Mouse (Mus musculus): Measurements from ENCODE around the gene Mcts2. TPM values are rescaled to one million over a fixed set of nuclear protein-coding genes. Genes with fewer than 3 reads are reported as not detected.
A peak's percentile ranks its signal among the peaks of the same experiment; 100 is the strongest.

Gene Mcts2
- polyA plus RNA-seq, 1 experiment from 2014 or later, result 24.2 TPM

DNA sequence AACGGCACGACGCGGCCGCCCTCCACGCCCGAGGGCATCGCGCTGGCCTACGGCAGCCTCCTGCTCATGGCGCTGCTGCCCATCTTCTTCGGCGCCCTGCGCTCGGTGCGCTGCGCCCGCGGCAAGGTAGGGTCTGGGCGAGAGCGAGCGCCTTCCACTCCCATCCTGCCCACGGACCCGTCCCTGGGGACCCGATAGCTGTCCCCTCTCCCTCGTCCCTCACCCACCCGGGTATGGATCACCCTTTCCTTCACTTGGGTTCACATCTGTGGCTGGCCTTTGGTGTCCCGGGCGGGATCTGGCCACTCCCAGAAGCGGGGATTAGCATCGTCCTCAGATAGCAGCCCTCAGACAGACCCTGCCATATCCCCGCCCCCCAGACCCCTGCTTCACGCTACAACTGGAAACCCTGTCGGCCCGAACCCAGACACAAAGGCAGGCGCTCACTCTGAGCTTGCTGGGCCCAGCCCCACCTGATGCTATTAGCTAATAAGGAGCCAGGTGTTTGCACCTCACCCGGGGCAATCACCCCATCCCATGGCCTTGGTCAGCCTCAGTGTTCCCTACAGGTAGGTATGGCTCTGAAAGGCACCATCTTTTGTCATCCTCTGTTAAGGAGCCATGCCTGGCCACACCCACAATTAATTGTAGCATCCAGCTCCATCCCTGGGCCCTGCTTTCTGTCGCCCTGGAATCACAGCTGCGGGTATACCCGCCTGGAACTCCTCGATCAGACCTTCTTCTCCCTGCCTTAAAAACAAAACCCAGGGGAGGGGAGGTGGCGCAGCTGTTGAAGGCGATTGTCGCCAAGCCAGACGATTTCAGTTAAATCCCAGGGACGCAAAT, 17.0 kb upstream of the Mcts2 start:
- no peaks in the 10 kb centered on the region for H3K9me3 ChIP-seq
- H3K27ac ChIP-seq, result peak overlapping the region; percentile 93
- H3K9ac ChIP-seq, result peak overlapping the region; percentile 79
- H3K27me3 ChIP-seq, result no peaks in the 10 kb centered on the region
- peaks cover 43% of the 10 kb centered on the region for H3K4me1 ChIP-seq
- H3K4me2 ChIP-seq, result peak overlapping the region; percentile 69
- peak overlapping the region; percentile 63 for H3K4me3 ChIP-seq
- WGBS, result under 1% methylated on average over 46 of the region's 46 CpGs
- peaks cover 17% of the 10 kb centered on the region for H3K36me3 ChIP-seq
- ATAC-seq (ENCODE audit: insufficient number of reproducible peaks, low FRiP score, low TSS enrichment, low read depth), result peak; percentile 69

DNA sequence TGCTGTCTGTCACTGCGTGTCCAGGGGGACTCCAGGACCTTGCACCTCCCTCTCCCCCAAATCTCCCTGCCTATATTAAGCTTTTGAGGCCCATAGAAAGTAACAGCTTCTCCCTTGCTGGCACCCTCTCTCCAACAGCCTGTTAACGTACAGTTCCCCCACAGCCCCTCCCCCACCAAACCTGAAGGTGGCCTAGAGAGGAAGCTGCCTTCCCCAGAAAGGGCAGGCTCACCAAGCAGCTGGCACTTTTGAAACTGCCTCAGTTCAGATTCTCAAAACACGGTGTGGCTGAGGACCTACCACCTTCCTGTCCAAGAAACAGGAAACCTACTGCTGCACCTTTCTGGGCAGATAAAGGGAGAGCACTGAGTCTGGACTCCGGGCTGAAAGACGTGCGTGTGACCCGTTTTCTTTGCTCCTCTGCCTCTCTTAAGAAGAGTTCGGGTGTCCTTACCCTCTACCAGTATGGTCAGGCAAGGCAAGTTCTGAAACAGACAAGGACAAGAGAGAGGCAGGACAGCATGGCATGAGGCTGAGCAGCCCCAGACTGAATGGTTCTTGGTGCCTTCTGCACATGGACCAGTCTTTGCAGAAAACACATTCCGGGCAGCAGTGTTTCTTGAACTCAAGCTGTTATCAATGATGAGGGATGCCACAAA, 15.7 kb upstream of the Mcts2 start:
- H3K4me1 ChIP-seq, result peaks cover 55% of the 10 kb centered on the region
- no peaks in the 10 kb centered on the region for H3K9me3 ChIP-seq
- H3K4me3 ChIP-seq, result peak overlapping the region; percentile 63
- peak overlapping the region; percentile 79; the same call in 1 of the 2 replicates for H3K9ac ChIP-seq
- peaks cover 28% of the 10 kb centered on the region for H3K36me3 ChIP-seq
- ATAC-seq (ENCODE audit: insufficient number of reproducible peaks, low FRiP score, low TSS enrichment, low read depth), result no peak
- peak overlapping the region; percentile 69 for H3K4me2 ChIP-seq
- H3K27ac ChIP-seq, result peak overlapping the region; percentile 93
- WGBS, result 51% methylated on average over 9 of the region's 9 CpGs
- H3K27me3 ChIP-seq, result no peaks in the 10 kb centered on the region

DNA sequence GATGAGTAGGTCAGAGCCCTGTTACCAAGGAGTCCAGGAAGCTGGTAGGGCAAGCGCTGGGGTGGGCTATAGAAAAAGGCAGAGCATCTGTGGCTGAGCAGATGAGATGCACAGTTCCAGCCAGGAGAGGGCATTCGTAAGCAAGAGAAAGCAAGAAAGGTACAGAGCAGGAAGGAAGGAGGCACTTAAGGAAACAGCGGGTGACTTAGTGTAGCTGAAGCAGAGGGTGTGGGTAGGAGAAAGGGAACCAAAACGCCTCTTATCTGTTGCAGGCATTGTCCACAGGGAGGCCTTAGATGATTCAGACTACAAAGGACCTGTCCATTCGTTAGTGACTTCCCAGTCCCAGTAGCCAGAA, 15.2 kb upstream of the Mcts2 start:
- Histone ChIP-seq H3K27ac (0 out of 2 replicates have a peak overlapping the region, but pooled peaks have one; percentile 93), H3K4me3 (peak overlapping the region; percentile 63), H3K4me2 (peak overlapping the region; percentile 69), H3K36me3 (peaks cover 33% of the 10 kb centered on the region), H3K9me3 (no peaks in the 10 kb centered on the region), H3K9ac (peak overlapping the region; percentile 79; the same call in 1 of the 2 replicates), H3K27me3 (no peaks in the 10 kb centered on the region), H3K4me1 (peaks cover 57% of the 10 kb centered on the region)
- 26% methylated on average over 5 of the region's 5 CpGs for WGBS
- no peak for ATAC-seq (ENCODE audit: insufficient number of reproducible peaks, low FRiP score, low TSS enrichment, low read depth)

DNA sequence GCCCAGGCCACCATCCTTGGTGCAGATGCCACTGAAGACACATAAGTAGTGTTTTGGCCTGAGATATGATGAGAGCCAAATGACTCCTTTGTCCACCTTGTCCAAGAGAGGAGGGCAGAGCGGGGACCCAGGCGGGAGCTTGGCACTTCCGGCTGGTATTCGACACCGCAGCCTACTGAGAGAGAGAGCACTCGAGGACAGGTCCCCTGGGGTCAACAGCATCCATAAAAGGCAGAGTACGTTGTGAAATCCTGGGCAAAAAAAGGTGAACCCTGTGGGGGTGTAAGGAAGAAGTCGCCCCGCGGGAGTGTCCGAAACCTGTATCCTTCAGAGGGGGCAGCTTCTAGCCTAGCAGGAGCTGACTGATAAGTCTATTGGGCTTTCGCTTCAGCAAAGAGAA, 14.7 kb upstream of the Mcts2 start:
- peaks cover 38% of the 10 kb centered on the region for H3K36me3 ChIP-seq
- WGBS, result 77% methylated on average over 12 of the region's 12 CpGs
- no peaks in the 10 kb centered on the region for H3K9me3 ChIP-seq
- H3K4me3 ChIP-seq, result peak overlapping the region; percentile 63
- peaks cover 62% of the 10 kb centered on the region for H3K4me1 ChIP-seq
- no peak overlapping the region for H3K9ac ChIP-seq
- peak overlapping the region; percentile 69 for H3K4me2 ChIP-seq
- no peak overlapping the region for H3K27ac ChIP-seq
- ATAC-seq (ENCODE audit: insufficient number of reproducible peaks, low FRiP score, low TSS enrichment, low read depth), result no peak
- no peaks in the 10 kb centered on the region for H3K27me3 ChIP-seq

DNA sequence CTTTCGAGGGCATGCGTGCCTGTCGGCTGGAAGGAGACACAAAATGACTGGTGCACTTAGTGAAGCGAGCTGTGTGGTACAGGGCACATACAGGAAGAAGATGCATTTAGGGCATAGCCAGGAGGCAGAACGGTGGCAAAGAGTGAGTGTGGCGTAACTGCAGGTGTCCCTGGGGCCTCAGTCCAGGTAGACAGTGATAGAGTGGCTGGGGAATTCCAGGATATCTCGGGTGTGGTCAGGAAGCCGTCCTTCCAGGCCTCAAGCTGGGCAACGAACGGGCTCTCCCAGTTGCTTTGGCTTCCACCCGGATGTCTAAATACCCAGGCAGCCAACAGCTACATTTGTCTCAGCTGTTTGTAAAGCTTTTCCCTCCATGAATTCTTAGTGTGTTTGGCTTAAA, 12.7 kb upstream of the Mcts2 start:
- Histone ChIP-seq H3K36me3 (peaks cover 55% of the 10 kb centered on the region), H3K4me3 (no peak overlapping the region), H3K4me1 (peaks cover 62% of the 10 kb centered on the region), H3K9me3 (no peaks in the 10 kb centered on the region), H3K9ac (no peak overlapping the region), H3K27ac (peak overlapping the region; percentile 35; the same call in 1 of the 2 replicates), H3K4me2 (no peak overlapping the region), H3K27me3 (no peaks in the 10 kb centered on the region)
- ATAC-seq (ENCODE audit: insufficient number of reproducible peaks, low FRiP score, low TSS enrichment, low read depth), result no peak
- WGBS, result 72% methylated on average over 11 of the region's 11 CpGs

DNA sequence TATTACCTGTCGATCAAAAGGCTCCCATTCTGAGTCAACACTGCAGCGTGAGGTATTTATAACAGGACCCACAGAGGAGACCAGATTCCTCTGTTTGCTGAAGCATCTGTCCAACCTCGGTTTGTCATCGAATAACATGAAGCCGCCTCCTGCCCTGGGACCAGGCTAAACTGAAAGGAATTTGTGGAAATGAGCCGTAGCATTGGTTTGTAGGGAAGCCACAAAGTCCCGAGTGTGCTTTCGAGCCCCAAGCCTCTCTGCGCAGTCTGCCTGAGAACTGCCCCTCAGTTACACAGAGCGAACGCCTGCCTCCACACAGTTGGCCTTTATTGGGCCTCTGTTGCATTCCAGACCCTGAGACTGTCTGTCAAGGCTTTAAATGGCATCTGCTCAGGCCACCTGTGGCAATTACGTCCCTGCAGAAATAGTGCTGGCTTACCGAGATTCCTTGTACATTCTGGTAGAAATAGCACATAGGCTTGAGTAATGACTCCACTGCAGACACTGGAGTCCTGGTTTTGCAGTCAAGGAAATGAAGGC, 11.5 kb upstream of the Mcts2 start:
- 39% methylated on average over 13 of the region's 13 CpGs for WGBS
- H3K9ac ChIP-seq, result no peak overlapping the region
- no peaks in the 10 kb centered on the region for H3K9me3 ChIP-seq
- H3K4me3 ChIP-seq, result no peak overlapping the region
- no peaks in the 10 kb centered on the region for H3K27me3 ChIP-seq
- peaks cover 62% of the 10 kb centered on the region for H3K4me1 ChIP-seq
- peak overlapping the region; percentile 35; the same call in 1 of the 2 replicates for H3K27ac ChIP-seq
- ATAC-seq (ENCODE audit: insufficient number of reproducible peaks, low FRiP score, low TSS enrichment, low read depth), result peak; percentile 53; the same call in 1 of the 2 replicates
- no peak overlapping the region for H3K4me2 ChIP-seq
- peaks cover 67% of the 10 kb centered on the region for H3K36me3 ChIP-seq

DNA sequence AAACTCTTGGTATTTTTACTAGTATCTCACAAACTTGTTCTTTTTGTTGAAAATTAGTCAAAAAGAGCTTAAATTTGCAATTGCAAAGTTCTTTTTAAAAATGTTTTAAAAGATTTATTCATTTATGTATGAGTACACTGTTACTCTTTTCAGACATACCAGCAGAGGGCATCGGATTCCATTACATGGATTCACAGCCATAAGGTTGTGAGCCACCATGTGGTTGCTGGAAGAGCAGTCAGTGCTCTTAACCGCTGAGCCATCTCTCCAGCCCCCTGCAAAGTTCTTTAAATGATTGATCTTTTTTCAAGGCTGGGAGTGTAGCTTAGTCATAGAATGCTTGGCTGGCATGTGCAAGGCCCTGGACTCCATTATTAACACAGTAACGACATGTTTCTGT, 8.5 kb upstream of the Mcts2 start:
- peaks cover 84% of the 10 kb centered on the region for H3K36me3 ChIP-seq
- no peak overlapping the region for H3K4me2 ChIP-seq
- H3K4me1 ChIP-seq, result peaks cover 33% of the 10 kb centered on the region
- no peak overlapping the region for H3K9ac ChIP-seq
- no peaks in the 10 kb centered on the region for H3K9me3 ChIP-seq
- WGBS, result 57% methylated on average over 3 of the region's 3 CpGs
- no peak for ATAC-seq (ENCODE audit: insufficient number of reproducible peaks, low FRiP score, low TSS enrichment, low read depth)
- H3K27me3 ChIP-seq, result no peaks in the 10 kb centered on the region
- H3K4me3 ChIP-seq, result no peak overlapping the region
- H3K27ac ChIP-seq, result no peak overlapping the region

DNA sequence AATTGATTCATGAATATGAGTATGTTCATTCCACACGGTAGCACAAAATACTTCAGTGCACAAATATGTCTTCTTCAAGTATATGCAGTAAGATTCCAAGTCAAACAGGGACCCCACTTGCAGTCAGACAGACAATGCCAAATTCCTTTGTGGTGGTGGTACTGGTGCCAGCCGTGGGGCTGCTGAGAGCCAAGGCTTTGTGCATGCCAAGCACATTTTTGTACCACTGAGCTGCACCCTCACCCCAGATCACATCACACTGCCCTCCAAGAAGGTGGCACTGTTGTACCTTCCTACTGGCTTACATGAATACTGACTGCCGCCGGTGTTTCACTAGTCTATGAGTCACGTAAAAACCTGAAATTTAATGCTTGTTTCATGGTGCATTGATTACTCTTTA, 7.9 kb upstream of the Mcts2 start:
- WGBS, result 86% methylated on average over 5 of the region's 5 CpGs
- Histone ChIP-seq H3K4me3 (no peak overlapping the region), H3K36me3 (peaks cover 89% of the 10 kb centered on the region), H3K27ac (no peak overlapping the region), H3K4me2 (no peak overlapping the region), H3K9ac (no peak overlapping the region), H3K27me3 (no peaks in the 10 kb centered on the region), H3K9me3 (no peaks in the 10 kb centered on the region), H3K4me1 (peaks cover 29% of the 10 kb centered on the region)
- ATAC-seq (ENCODE audit: insufficient number of reproducible peaks, low FRiP score, low TSS enrichment, low read depth), result no peak

DNA sequence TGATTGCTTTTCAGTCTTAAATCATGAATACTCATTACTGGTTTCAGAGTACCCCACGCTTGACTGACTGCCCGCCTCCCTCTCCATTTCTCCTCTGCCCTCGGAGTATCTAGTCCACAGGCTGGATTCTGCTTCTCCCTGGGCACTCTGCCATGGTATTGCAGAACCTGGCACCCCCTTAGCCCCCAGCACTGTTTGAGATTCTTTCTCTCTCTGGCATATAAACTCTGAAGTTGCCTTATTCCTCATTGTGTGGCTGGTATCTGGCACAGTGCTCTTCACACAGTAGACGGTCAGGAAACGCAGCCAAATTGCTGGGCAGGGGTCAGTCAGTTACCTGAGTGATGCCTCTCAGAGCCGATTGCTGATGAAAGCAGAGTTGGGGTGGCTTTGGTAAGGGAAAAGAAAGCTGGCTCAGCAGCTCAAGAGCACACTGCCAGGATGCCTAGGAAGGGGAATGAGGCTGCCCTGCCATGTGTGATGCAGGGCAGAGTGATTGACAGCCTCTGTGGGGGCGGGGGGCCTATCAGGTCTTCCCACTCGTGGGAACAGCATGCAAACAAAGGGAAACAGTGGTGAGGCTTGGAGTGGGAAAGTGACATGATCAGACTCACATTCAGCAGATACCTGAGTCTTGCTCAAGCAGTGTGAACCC, 7.0 kb upstream of the Mcts2 start:
- H3K9me3 ChIP-seq, result no peaks in the 10 kb centered on the region
- H3K9ac ChIP-seq, result no peak overlapping the region
- WGBS, result 84% methylated on average over 8 of the region's 8 CpGs
- no peaks in the 10 kb centered on the region for H3K27me3 ChIP-seq
- no peak for ATAC-seq (ENCODE audit: insufficient number of reproducible peaks, low FRiP score, low TSS enrichment, low read depth)
- H3K4me2 ChIP-seq, result no peak overlapping the region
- peaks cover 95% of the 10 kb centered on the region for H3K36me3 ChIP-seq
- no peak overlapping the region for H3K27ac ChIP-seq
- peaks cover 21% of the 10 kb centered on the region for H3K4me1 ChIP-seq
- no peak overlapping the region for H3K4me3 ChIP-seq

DNA sequence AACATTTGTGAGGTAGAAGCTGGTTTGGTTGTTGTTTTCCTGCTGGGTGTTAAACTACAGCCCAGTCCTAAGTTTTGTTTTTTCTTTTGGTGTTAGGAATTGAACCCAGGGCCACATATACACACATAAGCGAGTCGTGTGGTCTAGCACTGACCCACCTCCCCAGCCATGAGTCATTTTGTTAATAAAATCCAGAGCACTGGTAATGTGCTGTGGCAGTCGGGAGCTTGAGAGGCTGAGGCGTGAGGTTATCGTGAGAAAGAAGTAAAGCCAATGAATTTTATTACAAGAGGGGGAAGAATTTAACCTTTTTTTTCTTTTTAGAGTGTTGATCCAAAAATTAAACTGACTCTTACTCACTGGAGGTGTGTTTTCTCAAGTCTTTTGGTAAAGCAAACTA, 3.7 kb upstream of the Mcts2 start:
- no peak overlapping the region for H3K4me3 ChIP-seq
- WGBS, result 60% methylated on average over 5 of the region's 5 CpGs
- no peak overlapping the region for H3K4me2 ChIP-seq
- H3K9me3 ChIP-seq, result 0 out of 2 replicates have a peak, but pooled peaks cover 3% of the 10 kb centered on the region
- no peaks in the 10 kb centered on the region for H3K27me3 ChIP-seq
- peaks cover 97% of the 10 kb centered on the region for H3K36me3 ChIP-seq
- H3K4me1 ChIP-seq, result no peaks in the 10 kb centered on the region; the same call in none of the 2 replicates
- H3K27ac ChIP-seq, result no peak overlapping the region
- no peak for ATAC-seq (ENCODE audit: insufficient number of reproducible peaks, low FRiP score, low TSS enrichment, low read depth)
- H3K9ac ChIP-seq, result no peak overlapping the region

DNA sequence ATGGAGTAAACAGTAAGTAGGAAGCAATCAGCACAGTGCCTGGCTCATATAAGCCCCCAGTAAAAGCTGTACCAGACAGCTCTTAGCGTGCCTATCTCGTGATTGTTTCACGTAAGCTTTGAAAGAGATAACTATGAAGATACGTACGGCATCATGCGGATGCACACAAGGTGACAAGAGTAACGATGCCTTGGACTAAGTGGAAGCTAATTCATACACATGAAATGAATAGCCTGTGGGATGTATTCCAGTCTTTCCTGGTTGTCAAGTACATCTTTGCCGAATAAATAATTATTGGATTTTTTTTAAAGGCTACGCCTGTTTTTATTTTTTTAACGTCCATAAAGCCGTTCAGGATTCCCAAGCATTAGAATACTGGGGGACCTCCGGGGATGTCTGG, 436 bp upstream of the Mcts2 start:
- H3K4me1 ChIP-seq, result no peaks in the 10 kb centered on the region; the same call in 1 of the 2 replicates
- ATAC-seq (ENCODE audit: insufficient number of reproducible peaks, low FRiP score, low TSS enrichment, low read depth), result no peak
- no peak overlapping the region for H3K9ac ChIP-seq
- H3K4me2 ChIP-seq, result peak overlapping the region; percentile 46; the same call in 1 of the 2 replicates
- H3K27me3 ChIP-seq, result no peaks in the 10 kb centered on the region
- H3K4me3 ChIP-seq, result peak overlapping the region; percentile 47
- 58% methylated on average over 12 of the region's 12 CpGs for WGBS
- H3K36me3 ChIP-seq, result peaks cover 96% of the 10 kb centered on the region
- H3K9me3 ChIP-seq, result 0 out of 2 replicates have a peak, but pooled peaks cover 3% of the 10 kb centered on the region
- peak overlapping the region; percentile 19; the same call in 1 of the 2 replicates for H3K27ac ChIP-seq
